Comparison of ENCODE assay signal across 8 mouse cellular contexts in genomic region chr2:72475797-72476485, GRCm38 (mm10). TPM values are rescaled to one million over a fixed set of nuclear protein-coding genes. Genes with fewer than 3 reads are reported as not detected.
DNase-seq lines count a peak whose midpoint lies in the region; ATAC-seq and TF ChIP-seq lines count a peak whose summit lies in the region.

TSS of gene Cdca7 (plus strand) at chr2:72476159.

- peak within 1 kb of the TSS; percentile 93 for H3K9ac ChIP-seq in heart, embryonic 13.5 days
- peak within 1 kb of the TSS; percentile 79 for H3K9ac ChIP-seq in kidney, postnatal 0 days (ENCODE audit: low read depth, low read length)
- H3K9ac ChIP-seq in liver, embryonic 11.5 days (ENCODE audit: low read depth, low read length) = peak within 1 kb of the TSS; percentile 81

- no peak for TF ChIP-seq CTCF in brain, embryonic 14.5 days (IDR thresholded peaks at IDR 0.05; ENCODE audit: borderline replicate concordance, extremely low read depth, insufficient read depth, insufficient read length)
- TF ChIP-seq CTCF in kidney, postnatal 0 days (IDR thresholded peaks at IDR 0.05; ENCODE audit: low read depth) = no peak

- H3K4me3 ChIP-seq in erythroblast, embryonic 14.5 days (replicated peaks) = peak within 1 kb of the TSS; percentile 88
- peak within 1 kb of the TSS; percentile 92 for H3K4me3 ChIP-seq in heart, embryonic 13.5 days
- peak within 1 kb of the TSS; percentile 83 for H3K4me3 ChIP-seq in kidney, postnatal 0 days (replicated peaks; ENCODE audit: low read depth, low read length)
- H3K4me3 ChIP-seq in liver, embryonic 11.5 days (ENCODE audit: low read depth, low read length) = peak within 1 kb of the TSS; percentile 76
- peak within 1 kb of the TSS; percentile 63 for H3K4me3 ChIP-seq in myocyte

- H3ac ChIP-seq in myocyte (ENCODE audit: control insufficient read depth, insufficient read length) = peak within 1 kb of the TSS; percentile 7

- H3K79me2 ChIP-seq in myocyte (ENCODE audit: control insufficient read depth, insufficient read depth) = peaks cover 20% of the 10 kb centered on the region

- DNase-seq in CD4-positive helper T cell, adult 2 months (ENCODE audit: low read depth, low spot score) = peak; percentile 79
- DNase-seq in brain, embryonic 14.5 days (ENCODE audit: low read depth) = peak; percentile 89
- DNase-seq in kidney, postnatal 0 days (ENCODE audit: low spot score) = peak; percentile 88
- peak; percentile 90 for DNase-seq in liver, embryonic 11.5 days (ENCODE audit: low spot score)
- DNase-seq in spleen, postnatal 4 days (ENCODE audit: low spot score in 2 of 2) = peak; percentile 83 to 91

- peak; percentile 46; the same call in 1 of the 2 replicates for TF ChIP-seq POLR2A in brain, embryonic 14.5 days (IDR thresholded peaks at IDR 0.05; ENCODE audit: borderline replicate concordance, extremely low read depth, insufficient read depth, insufficient read length, poor library complexity, severe bottlenecking)
- peak; percentile 44 for TF ChIP-seq POLR2A in myocyte (IDR thresholded peaks at IDR 0.05; ENCODE audit: insufficient read length, low read depth)

- H3K36me3 ChIP-seq in erythroblast, embryonic 14.5 days (ENCODE audit: control insufficient read depth) = peaks cover 34% of the 10 kb centered on the region
- H3K36me3 ChIP-seq in heart, embryonic 13.5 days = peaks cover 16% of the 10 kb centered on the region
- 0 out of 2 replicates have a peak, but pooled peaks cover 4% of the 10 kb centered on the region for H3K36me3 ChIP-seq in kidney, postnatal 0 days (ENCODE audit: insufficient read depth, low read length)
- H3K36me3 ChIP-seq in liver, embryonic 11.5 days (ENCODE audit: control insufficient read depth, insufficient read depth, low read length) = peaks cover 14% of the 10 kb centered on the region; the same call in 1 of the 2 replicates
- no peaks in the 10 kb centered on the region for H3K36me3 ChIP-seq in myocyte (ENCODE audit: control insufficient read depth, insufficient read depth)

- 0% methylated on average over 58 of the region's 58 CpGs for WGBS in heart, embryonic 13.5 days
- WGBS in kidney, postnatal 0 days = under 1% methylated on average over 48 of the region's 58 CpGs
- WGBS in liver, embryonic 11.5 days = under 1% methylated on average over 58 of the region's 58 CpGs

- peaks cover 72% of the 10 kb centered on the region for H3K4me1 ChIP-seq in erythroblast, embryonic 14.5 days (ENCODE audit: control insufficient read depth)
- peaks cover 58% of the 10 kb centered on the region for H3K4me1 ChIP-seq in heart, embryonic 13.5 days
- H3K4me1 ChIP-seq in kidney, postnatal 0 days (replicated peaks; ENCODE audit: insufficient read depth, low read length) = peaks cover 13% of the 10 kb centered on the region; the same call in 1 of the 2 replicates
- H3K4me1 ChIP-seq in liver, embryonic 11.5 days (replicated peaks; ENCODE audit: control insufficient read depth, insufficient read depth, low read length) = peaks cover 19% of the 10 kb centered on the region

- H3K27me3 ChIP-seq in erythroblast, embryonic 14.5 days (ENCODE audit: control insufficient read depth) = no peaks in the 10 kb centered on the region
- no peaks in the 10 kb centered on the region for H3K27me3 ChIP-seq in heart, embryonic 13.5 days (replicated peaks)
- no peaks in the 10 kb centered on the region for H3K27me3 ChIP-seq in kidney, postnatal 0 days (ENCODE audit: insufficient read depth, low read length)
- no peaks in the 10 kb centered on the region for H3K27me3 ChIP-seq in liver, embryonic 11.5 days (replicated peaks; ENCODE audit: control insufficient read depth, insufficient read depth, low read length)
- H3K27me3 ChIP-seq in myocyte (ENCODE audit: control insufficient read depth, insufficient read depth, insufficient read length) = no peaks in the 10 kb centered on the region

- ATAC-seq in heart, embryonic 13.5 days (ENCODE audit: extremely low read depth, insufficient number of reproducible peaks, low FRiP score, low TSS enrichment) = peak; percentile 56; the same call in 1 of the 2 replicates
- peak; percentile 80 for ATAC-seq in kidney, postnatal 0 days (replicated peaks; ENCODE audit: low FRiP score, low read depth)
- ATAC-seq in liver, embryonic 11.5 days (replicated peaks; ENCODE audit: low FRiP score) = peak; percentile 88

- H3K27ac ChIP-seq in heart, embryonic 13.5 days (replicated peaks) = peak within 1 kb of the TSS; percentile 85
- H3K27ac ChIP-seq in kidney, postnatal 0 days = peak within 1 kb of the TSS; percentile 82
- H3K27ac ChIP-seq in liver, embryonic 11.5 days (ENCODE audit: low read depth, low read length) = peak within 1 kb of the TSS; percentile 98

- H3K4me2 ChIP-seq in heart, embryonic 13.5 days = peak within 1 kb of the TSS; percentile 91
- peak within 1 kb of the TSS; percentile 91 for H3K4me2 ChIP-seq in kidney, postnatal 0 days (ENCODE audit: low read length)
- peak within 1 kb of the TSS; percentile 87 for H3K4me2 ChIP-seq in liver, embryonic 11.5 days
- H3K4me2 ChIP-seq in myocyte (ENCODE audit: low read depth) = peak within 1 kb of the TSS; percentile 79

- no peaks in the 10 kb centered on the region for H3K9me3 ChIP-seq in erythroblast, embryonic 14.5 days (ENCODE audit: control insufficient read depth, low read length)
- no peaks in the 10 kb centered on the region for H3K9me3 ChIP-seq in heart, embryonic 13.5 days
- H3K9me3 ChIP-seq in kidney, postnatal 0 days (replicated peaks; ENCODE audit: low read length) = no peaks in the 10 kb centered on the region
- H3K9me3 ChIP-seq in liver, embryonic 11.5 days (ENCODE audit: control insufficient read depth, low read length) = no peaks in the 10 kb centered on the region

TF ChIP-seq in myocyte, 11 proteins besides CTCF, POLR2A, EP300 and RAD21:
- TF ChIP-seq MAX (IDR thresholded peaks at IDR 0.05; ENCODE audit: low read depth) = no peak
- TF ChIP-seq E2F4 (IDR thresholded peaks at IDR 0.05; ENCODE audit: insufficient read depth) = peak; percentile 52

RNA-seq across cellular contexts. Expression of gene Cdca7, which starts in this region (rescaled TPM):
- polyA plus RNA-seq in brain, embryonic 14.5 days (2012; rRNA removed) = 48.7 and 107 TPM in 2 replicates
- 1.0 and 1.2 TPM in 2 replicates for polyA plus RNA-seq in erythroblast, embryonic 14.5 days (2012)
- polyA plus RNA-seq in heart, embryonic 13.5 days (2015; fragmentation: Nextera tagmentation; extraction: Ambion mirVana) = 46.8 and 49.0 TPM in 2 replicates
- polyA plus RNA-seq in kidney, postnatal 0 days (2015; fragmentation: Nextera tagmentation; extraction: Ambion mirVana) = 73.6 and 88.7 TPM in 2 replicates
- polyA plus RNA-seq in liver, embryonic 11.5 days (2014; fragmentation: Nextera tagmentation; extraction: Ambion mirVana) = 156 and 165 TPM in 2 replicates
- polyA plus RNA-seq in myocyte (2012; fragmentation: generic; extraction: Trizol) = 5.1 TPM

Comparison
In these comparisons a context has a peak if more than half of its experiments do, and no peak if none do; other contexts are left out.
1. Peak in every context shown above with its lines: DNase-seq, ATAC-seq, H3K4me3 ChIP-seq and H3K27ac ChIP-seq.